Mouse (Mus musculus): Measurements from ENCODE around the gene Olfr332. TPM values are rescaled to one million over a fixed set of nuclear protein-coding genes. Genes with fewer than 3 reads are reported as not detected.
A peak's percentile ranks its signal among the peaks of the same experiment; 100 is the strongest.
"Not testable (repeated sequence)": the region's sequence is repeated elsewhere in the genome, so short reads cannot be mapped to it uniquely, and the experiment has no call there.

The Olfr332 gene
- not detected for total RNA-seq (2021)

DNA sequence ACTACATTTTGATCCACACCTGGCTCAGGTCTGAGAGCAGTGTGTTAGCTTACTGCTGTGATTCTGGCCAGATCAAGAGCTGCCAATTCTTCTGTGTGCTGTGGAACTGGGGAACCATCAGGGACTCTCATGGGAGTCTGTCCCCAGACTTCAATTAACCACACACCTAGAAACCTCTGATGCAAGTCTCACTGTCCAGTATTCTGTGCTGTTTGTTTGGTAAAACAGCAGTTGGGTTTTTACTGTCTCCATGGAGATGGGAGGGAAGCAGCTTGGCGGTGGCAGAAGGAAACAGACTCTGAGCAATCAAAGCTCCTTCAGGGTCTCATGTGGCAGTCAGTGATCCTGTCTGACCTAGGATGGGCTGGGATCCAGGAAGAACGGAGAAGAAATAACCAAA is at the start of gene Olfr332:
Gene Olfr332 (minus strand): TSS at position 101 of the 400 bp plus-strand sequence.
- intact Hi-C loops (cut with DNase I): loop anchor here (5.0 kb wide), 1 partner anchor 140 kb away; the partner anchor contains the start of gene Olfr323

DNA sequence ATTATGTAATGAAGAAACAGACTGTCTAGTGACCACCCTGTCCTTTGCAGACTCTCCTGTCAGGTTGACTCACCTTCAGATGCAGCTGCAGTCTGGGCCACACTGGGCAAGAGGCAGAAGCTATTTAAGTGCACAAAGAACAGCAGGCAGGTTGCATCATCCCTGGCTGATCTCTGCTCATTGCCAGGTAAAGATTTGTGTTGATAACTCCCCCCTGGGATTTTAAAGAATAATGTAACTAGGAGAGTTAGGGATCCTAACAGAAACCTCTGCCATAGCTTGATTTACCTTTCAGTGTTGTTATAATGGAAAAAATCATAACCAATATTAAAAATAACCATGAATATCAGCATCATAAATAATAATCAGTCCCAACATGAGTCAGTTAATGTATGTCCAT is 42.4 kb upstream of the Olfr332 start, which contains the start of gene Olfr330:
Gene Olfr330 (minus strand): TSS at position 101 of the 400 bp plus-strand sequence.
- DNase-seq; intact Hi-C loops (cut with DNase I): not testable (repeated sequence)

More for the DNA sequence above, at the start of gene Olfr332:
- no peak for DNase-seq

DNA sequence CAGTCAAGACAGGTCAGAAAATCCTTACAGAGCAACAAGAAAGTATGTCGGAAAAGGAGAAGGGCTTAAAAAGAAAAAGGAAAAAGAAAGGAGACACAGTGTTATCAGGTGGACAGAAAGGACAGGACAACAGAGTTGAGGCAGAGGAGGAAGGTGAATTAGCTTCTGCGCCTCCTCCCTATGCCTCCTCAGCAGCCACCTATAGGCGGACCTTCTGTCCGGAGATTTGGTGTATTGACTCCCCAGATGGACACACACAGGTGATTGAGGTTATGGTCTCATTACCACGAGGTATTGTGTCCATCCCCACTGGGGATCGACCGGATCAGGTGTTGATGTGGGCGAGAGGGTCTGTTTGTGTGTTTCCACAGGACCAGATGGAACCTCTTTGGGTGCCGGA is 27.4 kb upstream of the Olfr332 start:
- DNase-seq: peak; percentile 12 to 23
- intact Hi-C loops (cut with DNase I): not testable (repeated sequence)

DNA sequence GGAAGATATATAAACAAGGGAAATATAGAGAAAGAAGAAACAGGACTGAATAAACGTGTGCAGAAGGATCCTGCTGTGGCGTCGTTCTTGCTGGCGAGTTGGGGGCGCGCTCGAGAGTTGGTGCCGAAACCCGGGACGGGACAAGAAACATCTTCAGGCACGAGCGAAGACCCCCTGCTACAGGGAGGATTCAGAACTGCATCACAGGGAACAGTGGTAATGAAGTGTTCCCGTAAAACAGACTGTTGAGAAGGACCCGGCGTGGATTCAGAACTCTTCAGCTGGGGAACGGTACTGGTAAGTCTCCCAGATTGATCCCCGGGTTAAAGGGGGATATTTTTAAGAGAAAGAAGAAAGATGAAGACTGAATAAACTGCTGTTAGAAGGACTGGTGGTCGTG is 26.6 kb upstream of the Olfr332 start:
- peak; percentile 54 to 63 for DNase-seq
- intact Hi-C loops (cut with DNase I): not testable (repeated sequence)

DNA sequence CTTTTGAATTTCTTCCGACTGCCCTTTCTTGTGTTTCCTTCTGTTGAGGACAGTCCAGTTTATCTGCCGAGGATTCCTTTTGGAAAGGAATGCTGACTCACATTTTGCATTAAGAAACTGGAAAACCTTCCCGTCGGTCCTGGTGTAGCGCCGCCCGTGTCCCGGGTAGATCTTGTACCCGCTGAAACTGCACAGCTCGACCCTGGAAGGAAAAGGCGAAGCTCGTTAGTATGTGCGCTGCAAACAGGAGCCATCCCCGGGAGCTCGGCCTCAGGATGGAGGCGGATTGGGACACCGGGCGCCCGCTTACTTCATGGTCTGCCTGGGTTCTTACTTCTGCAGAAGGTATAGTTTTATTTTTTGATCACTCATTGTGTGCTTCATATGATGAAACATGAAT is 16.7 kb upstream of the Olfr332 start:
- DNase-seq; intact Hi-C loops (cut with DNase I): not testable (repeated sequence)

DNA sequence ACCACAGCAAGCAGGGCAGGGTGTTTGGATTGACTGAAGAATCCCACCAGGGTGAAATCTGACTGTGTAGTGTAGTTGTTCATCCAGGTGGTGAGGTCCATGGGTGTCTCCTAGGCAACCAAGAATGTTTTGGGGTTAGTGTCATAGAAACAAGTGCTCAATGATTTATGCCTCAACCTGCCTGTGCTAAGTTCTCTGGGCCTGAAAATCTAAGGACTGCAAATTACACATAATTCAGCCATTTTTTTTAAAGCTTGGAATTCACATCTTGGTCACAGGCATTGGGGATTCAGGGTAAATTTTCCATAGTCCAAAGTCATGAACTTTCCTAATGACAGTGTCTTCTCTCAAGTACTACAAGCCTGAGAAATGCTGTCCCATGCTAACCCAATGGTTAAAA is 10.1 kb upstream of the Olfr332 start, which contains the start of gene Olfr331:
Gene Olfr331 (minus strand): TSS at position 101 of the 400 bp plus-strand sequence.
- DNase-seq; intact Hi-C loops (cut with DNase I): not testable (repeated sequence)

DNA sequence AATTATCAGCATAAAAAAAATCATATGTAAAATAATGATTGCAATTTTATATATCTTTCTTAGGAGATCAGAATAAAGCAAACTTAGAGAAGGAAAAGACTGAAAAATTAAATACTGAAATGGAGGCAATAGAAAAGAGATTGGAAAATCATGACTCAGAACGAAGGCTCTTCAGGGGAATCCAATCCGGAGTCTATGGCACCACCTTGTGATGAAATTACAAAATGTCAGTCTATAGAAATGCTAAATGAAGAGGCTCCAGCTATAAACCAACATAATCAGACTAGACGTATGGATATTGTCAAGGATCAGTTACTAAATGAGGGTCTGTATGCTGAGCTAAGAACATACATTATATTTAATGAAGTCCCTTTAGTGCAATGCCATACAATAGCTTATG is 6.9 kb upstream of the Olfr332 start:
- intact Hi-C loops (cut with DNase I): loop anchor here (1.0 to 2.0 kb wide), 2 partner anchors 97 to 198 kb away; no protein-coding TSS in a partner anchor
- no peak for DNase-seq

DNA sequence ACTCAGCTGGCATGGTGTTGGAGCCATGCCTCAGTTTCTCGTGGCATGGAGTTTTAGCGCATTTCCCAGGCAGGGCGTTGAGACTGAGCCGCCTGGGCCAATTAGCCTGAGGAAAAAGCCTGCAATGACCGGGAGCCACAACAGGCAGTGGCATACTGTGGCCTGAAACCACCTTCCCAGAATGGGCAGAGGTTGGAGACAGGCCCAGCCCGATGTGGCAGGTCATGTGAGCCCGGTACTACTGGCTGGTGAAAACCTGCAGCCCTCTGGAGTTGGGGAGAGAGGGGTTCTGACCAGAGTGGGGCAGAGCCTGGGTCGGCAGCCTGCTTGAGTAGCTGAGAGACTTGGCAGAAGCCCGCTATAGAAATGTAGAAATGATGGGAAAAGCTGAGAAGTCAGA is 6.4 kb upstream of the Olfr332 start:
- peak; percentile 30 to 31 for DNase-seq
- intact Hi-C loops (cut with DNase I): loop anchor here (1.0 to 2.0 kb wide), 2 partner anchors 96 to 198 kb away; no protein-coding TSS in a partner anchor

DNA sequence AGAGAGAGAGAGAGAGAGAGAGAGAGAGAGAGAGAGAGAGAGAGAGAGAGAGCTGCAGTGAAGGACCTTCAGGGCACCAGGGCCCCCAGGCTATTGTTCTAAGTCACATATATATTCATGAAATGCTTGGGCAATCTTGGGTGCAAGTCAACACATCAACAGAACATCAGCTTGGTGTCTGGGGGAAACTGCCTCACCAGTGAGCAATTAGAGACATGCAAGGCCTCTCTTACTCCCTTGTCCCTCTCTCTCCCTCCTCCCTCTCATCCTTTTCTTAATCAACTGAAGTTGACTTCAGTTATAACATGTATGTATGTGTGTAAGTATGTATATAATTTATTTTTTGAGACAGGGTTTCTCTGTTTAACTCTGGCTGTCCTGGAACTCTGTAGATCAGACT is 30.2 kb downstream of the Olfr332 start, which contains the start of gene Olfr30:
Gene Olfr30 (minus strand): TSS at position 101 of the 400 bp plus-strand sequence.
- intact Hi-C loops (cut with DNase I): no loop called here
- no peak for DNase-seq

DNA sequence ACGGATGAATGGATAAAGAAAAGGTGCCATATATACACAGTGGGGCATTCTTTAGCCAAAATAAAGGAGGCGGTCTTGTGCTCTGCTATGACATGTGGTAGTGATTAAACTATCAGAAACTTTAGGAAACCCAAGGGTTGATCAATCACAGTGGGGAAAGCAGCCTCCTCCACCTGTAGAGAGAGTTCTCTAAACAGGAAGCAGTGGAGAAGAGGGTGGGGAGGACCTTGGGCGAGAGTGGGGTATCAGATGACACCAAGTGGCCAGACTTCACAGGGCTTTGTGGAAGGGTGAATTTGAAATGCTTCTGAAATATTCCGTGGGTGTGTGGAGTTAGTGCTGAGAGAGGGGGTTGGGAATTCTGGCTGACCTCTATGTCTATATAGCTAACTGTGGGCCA is 38.8 kb downstream of the Olfr332 start:
- DNase-seq: no peak
- intact Hi-C loops (cut with DNase I): no loop called here

DNA sequence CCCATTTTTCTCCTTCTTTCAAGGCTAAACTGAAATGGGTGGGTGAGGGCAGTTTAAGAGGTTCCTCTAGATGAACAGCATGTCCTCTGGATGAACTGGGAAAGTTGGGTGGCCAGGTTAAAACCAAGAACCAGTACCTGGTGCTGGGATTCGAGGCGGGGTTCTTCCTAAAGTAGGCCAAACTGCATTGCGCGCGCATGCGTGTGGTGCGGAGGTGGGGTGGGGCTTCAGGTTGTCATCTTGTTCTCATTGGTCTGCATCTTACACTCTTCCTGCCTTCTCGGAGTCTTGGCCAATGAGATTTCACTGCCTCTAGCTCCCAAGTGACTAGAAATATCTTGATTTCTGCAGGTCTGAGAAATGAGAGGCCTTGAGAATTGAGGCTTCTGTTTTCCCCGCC is 39.6 kb downstream of the Olfr332 start, which contains the start of gene Lypd9:
Gene Lypd9 (minus strand): TSS at position 165 of the 400 bp plus-strand sequence.
- DNase-seq: no peak
- intact Hi-C loops (cut with DNase I): no loop called here

Other genes with a start within 250 kb of the Olfr332 start
- gene 4930438A08Rik, start 217.8 kb downstream of the Olfr332 start, total RNA-seq (2021): not detected
- 1 to 10 TPM; 3.1 to 4.0 TPM for gene Zfp692, start 185.5 kb downstream of the Olfr332 start, total RNA-seq (2021)
- gene Zfp672, start 162.2 kb downstream of the Olfr332 start, total RNA-seq (2021): 10 to 100 TPM; 36.4 to 40.8 TPM
- 10 to 100 TPM; 34.5 to 35.5 TPM for gene Sh3bp5l, start 161.8 kb downstream of the Olfr332 start, total RNA-seq (2021)
- not detected for gene Lypd8, start 113.5 kb downstream of the Olfr332 start, total RNA-seq (2021)
- not detected for gene 1810065E05Rik, start 71.4 kb downstream of the Olfr332 start, total RNA-seq (2021)
- not detected for gene Gm12253, start 60.0 kb downstream of the Olfr332 start, total RNA-seq (2021)
- not detected for gene Lypd9, start 39.6 kb downstream of the Olfr332 start, total RNA-seq (2021)
- not detected for gene Olfr30, start 30.3 kb downstream of the Olfr332 start, total RNA-seq (2021)
- not detected for gene Olfr331, start 10.0 kb upstream of the Olfr332 start, total RNA-seq (2021)
- not detected for gene Olfr330, start 42.3 kb upstream of the Olfr332 start, total RNA-seq (2021)
- gene Olfr329-ps, start 53.9 kb upstream of the Olfr332 start, total RNA-seq (2021): not detected
- not detected for gene Olfr328, start 63.1 kb upstream of the Olfr332 start, total RNA-seq (2021)
- under 1 TPM in 1 of 2 experiments, not detected in 1; 0.17 TPM for gene Olfr224, start 78.0 kb upstream of the Olfr332 start, total RNA-seq (2021)
- not detected for gene Olfr325, start 85.2 kb upstream of the Olfr332 start, total RNA-seq (2021)
- not detected for gene Olfr324, start 102.6 kb upstream of the Olfr332 start, total RNA-seq (2021)
- gene 2210407C18Rik, start 123.5 kb upstream of the Olfr332 start, total RNA-seq (2021): 10 to 100 TPM in 1 of 2 experiments, 1 to 10 TPM in 1; 7.7 to 15.5 TPM
- not detected for gene Olfr323, start 137.9 kb upstream of the Olfr332 start, total RNA-seq (2021)
- gene Trim58, start 147.9 kb upstream of the Olfr332 start, total RNA-seq (2021): not detected
- gene Olfr322, start 166.2 kb upstream of the Olfr332 start, total RNA-seq (2021): not detected
- not detected for gene Olfr320, start 188.5 kb upstream of the Olfr332 start, total RNA-seq (2021)
- gene Olfr319, start 206.6 kb upstream of the Olfr332 start, total RNA-seq (2021): not detected
- gene Olfr318, start 231.5 kb upstream of the Olfr332 start, total RNA-seq (2021): not detected
- not detected for gene Olfr317, start 246.7 kb upstream of the Olfr332 start, total RNA-seq (2021)

Measured in heart, postnatal 36 days (tissue).